Mouse (Mus musculus): ENCODE data around the gene Fgfr3.

Fgfr3 gene

DNA sequence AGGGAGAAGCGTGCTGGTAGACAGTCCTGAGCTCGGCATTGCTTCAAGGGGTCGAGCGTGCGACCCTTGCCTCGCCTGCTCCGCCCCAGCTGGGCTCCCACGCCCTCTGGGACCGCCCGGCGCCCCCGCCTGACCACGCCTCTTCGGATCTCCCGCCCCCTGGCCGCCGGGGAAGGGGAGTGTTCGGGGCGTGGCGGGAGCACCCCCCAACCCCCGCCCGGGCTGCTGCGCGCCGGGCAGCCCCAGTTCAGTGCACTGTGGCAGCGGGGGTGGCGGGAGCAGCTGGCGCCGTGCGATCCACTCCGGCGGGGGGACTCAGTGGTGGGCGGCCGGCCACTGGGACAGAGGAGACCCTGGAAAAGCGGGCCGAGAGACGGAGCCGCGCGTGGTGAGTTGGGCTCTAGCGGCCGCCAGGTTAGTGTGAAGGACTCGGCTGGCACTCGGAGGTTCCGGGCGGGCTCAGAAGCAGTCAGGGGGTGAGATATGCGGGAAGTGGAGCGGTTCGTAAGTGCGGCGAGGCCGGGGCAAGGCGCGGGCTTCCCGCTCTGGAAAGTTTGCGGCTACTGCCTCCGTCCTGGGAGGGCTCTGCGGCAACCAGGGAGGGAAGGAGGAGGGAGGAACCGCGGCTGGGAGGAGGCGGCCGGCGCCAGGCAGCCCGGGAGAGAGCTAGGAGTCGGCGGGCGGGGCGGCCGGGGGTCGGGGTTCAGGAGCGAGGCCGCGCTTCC, at the start of gene Fgfr3:
Gene Fgfr3 (plus strand): TSS at position 134 of the 725 bp plus-strand sequence.
- DNase-seq (ENCODE audit: low spot score), result peak; percentile 28

DNA sequence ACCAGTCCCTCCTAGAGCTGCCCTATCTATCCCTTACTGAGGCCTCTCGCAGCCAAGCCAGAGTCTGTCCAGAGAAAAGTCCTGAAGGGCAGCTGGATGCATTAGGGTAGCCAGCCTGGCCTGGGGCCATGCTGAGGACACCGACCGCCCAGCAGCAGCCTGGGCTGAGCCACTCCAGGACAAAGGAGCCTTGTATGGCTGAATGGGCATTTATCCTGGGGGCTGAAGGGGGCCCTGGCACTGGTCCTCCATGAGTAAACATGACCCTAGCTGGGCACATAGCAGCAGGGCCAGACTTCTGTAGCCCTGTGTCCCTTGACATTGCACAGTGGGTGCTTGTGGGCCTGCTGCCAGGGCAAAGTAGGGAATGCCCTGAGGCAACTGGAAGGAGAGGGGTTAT, 47.0 kb upstream of the Fgfr3 start:
- DNase-seq (ENCODE audit: low spot score), result peak; percentile 76

DNA sequence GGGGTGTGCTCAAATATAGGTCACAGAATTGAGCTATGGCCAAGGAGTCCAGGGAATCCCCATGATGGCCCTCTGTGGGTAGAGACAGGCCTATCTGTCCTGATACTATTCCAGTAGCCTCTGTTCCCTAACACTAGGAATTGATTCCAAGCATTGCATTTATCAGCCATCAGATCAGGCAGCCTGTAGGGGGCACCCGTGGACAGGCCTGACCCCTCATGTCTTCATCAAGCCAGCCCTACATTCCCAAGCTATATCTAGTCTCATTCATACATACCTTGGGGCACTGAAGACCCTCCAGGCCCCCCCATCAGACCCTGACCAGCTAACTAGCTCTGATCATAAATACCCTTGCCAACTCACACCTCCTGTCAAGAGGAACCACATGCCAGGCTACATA, 45.5 kb upstream of the Fgfr3 start:
- peak; percentile 82 for DNase-seq (ENCODE audit: low spot score)

DNA sequence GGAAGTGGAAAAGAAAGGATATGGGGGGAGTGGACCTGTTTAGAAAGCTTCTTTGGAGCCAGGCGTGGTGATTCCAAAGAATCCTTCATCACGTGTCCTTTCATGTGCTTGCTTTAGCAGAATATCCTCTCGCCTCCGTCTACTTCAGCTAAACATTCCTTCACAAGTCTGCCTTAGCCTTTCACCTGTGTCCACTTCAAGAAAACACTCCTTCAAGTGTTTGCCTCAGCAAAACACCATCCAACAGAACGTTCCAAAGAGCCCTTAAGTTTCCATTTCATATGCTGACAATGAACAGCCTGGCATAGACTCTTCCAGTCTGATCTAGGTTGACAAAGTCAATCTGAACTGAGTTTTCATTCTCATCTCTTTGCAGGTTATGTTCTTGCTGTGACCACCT, 43.2 kb upstream of the Fgfr3 start:
- DNase-seq (ENCODE audit: low spot score), result no peak

DNA sequence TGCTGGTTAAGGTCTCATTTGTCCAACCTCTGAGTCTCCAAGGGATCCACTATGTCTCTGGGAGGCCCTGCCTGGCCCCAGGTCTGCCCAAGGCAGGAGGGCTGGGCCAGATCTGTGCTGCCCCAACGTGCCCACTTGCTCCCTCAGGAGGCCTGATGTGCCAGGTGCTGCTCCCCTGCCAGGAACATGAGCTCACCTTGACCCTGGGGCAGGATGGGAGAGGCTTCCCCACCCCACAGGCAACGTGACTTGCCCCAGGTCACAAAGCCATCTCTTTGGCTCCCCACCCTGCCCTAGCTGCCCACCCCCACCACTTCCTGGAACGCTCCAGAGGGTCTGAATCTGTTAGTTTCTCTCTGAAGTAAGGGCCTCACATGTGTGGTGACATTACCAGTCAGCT, 40.4 kb upstream of the Fgfr3 start:
- no peak for DNase-seq (ENCODE audit: low spot score)

DNA sequence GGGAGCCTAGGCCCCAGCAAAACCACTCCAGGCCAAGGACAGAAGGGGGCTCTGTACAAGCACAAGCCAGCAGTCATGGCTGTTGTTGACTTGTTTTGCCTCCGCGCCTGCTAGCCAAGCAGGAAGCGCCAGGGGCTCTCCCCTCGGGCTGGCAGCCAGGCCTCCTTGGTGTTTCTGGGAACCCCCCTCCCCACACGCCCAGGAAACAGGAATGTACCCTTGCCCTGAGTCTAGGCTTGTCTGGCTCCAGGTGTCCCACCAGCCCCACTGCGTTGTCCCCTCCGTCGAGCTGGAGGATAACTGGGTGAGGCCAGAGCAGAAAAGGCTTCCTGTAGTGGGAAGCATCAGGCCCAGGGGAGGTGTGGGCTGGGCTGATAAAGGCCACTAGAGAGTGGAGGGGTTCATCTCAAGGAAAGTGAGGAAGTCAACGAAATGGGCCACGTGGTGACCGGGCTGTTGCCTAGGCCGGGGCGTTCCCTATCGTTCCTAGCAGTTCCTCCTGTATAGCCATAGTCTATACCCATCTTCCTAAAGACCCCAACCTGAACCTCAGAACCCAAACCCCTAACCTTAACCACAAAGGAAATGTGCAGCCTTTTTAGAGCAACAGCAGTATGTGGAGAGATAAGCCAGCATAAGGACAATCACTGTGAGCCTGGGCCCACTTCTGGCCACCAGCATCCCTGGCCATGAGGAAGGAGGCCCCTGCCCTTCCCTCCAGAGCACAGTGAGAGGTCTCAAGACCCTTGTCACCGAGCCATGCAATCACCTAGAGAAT, 39.7 kb upstream of the Fgfr3 start:
- no peak for DNase-seq (ENCODE audit: low spot score)

DNA sequence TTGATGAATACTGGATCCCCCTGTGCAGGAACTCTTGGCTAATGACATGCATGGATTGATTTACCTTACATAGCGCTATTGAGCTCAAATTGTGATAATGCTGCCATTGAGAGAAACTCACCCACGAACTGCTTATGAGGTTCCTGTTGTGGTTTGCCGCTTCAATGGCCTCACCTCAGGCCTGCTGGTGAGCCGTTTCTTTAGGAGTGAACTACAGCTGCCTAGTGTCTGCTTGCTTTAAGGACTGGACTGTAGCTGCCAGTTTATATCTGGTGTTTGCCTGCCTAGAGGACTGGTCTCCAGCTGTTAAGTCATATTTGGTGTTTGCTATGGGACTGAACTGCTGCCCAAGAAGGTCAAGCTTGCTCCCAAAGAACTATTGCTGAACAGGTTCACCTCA, 38.5 kb upstream of the Fgfr3 start:
- no peak for DNase-seq (ENCODE audit: low spot score)

DNA sequence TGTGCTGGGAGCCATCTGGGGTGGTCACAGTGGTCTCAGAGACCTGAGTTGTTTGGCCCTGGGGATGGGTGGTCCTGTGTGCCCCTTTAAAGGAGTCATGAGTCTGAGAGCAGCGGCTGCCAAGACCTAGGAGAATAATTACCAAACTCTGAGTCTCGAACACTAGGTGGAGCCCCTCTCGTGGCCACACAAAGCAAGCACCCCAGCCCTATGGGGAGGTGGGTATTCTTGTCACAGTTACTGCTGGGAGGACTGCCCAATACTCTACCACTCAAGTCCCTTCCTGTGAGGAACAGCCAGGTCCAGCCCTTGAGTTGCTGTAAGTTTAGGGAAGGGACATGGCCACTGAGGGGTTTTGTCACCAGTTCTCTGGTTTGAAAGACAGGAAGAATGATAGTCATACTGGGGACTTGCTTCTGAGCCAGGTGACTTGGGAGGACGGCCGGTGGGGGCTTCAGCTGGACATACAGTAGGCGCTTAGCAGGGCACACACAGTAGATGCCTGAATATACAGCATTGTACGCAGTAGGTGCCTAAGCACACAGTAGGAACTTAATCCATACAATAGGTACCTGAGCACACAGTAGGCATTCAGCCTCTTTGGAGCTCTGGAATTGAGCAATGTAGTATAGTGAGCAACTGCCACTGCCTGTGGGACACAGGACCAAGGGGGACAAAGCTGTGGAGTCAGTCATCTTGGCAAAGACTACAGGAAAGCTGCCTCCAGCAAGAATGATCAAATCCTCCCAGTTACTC, 37.4 kb upstream of the Fgfr3 start:
- DNase-seq (ENCODE audit: low spot score), result peak; percentile 71

DNA sequence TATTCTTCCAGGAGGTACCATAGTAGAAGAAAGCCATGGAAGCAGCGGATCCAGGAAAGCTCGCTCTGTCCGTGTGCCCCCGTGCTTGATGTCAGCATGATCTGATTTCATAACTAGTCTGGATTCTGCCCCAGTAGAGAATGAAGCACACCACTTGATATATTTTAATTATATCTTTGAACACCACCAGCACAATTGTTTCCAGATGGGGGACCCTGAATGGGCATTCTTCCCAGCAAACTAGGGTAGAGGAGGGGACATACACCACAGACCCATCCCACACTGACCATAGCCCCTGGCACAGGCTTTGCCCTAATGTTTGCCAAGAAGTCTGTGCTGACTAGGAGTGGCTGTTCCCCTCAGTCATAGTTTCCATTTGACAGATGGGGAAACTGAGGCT, 36.5 kb upstream of the Fgfr3 start:
- no peak for DNase-seq (ENCODE audit: low spot score)

DNA sequence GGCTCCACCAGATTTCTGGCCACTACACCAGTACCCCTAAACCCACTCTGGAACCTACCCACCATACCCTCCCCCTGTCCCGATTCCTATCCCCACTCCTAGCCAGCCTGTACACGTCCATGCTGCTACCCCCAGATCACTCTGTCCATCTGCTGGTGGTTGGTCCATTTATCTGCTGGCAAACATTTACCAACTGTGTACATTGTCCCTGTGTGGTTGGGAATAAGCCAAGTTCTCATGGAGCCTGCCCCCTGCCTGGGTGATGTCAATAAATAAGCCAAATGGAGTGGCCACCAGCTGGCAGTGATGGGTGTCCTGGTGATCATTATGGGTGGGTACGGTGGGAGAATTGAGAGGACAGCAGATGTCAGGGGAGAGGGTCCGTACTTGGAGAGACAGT, 34.3 kb upstream of the Fgfr3 start:
- DNase-seq (ENCODE audit: low spot score), result no peak

DNA sequence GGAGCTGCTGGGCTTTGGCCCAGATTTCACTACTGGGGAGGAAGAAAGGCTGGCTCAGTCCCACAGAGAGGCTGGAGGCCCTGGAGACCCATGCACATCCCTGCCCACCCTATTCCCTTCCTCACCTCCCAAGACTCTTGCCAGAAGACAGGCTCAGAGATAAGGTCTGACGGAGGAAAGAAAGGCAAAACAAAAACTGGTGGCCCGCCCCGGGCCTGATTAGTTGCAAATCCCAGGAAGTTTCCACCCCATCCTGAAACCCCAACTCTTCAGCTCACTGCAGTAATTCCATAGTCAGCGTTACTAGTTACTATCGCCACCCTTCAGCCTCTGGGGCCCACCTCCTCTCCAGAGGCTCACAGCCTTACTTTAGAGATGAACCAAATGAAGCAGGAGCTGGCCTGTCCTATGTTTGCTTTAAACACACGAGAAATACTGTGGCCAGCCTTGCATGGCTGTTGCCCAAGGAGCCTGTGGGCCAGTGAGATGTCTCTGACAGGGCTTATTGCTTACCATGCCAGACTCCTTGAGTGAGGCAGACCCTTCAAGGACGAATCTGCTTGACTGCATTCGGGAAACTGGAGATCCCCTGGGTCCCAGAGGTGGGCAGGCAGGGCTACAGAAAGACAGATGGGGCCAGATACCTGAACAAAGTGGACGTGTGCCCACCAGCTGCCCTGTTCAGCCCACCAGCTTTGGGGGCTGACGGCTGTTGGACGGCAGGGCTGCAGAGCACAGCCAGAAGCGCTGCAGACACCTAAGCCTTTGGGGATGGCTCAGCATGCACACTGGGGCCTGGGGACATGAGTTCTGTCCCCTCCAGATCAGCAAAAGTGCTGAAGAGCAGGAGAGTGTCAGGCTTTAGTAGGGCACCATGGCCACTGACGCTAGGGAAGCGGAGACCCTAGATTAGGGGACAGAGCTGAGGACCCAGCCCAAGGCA, 32.9 kb upstream of the Fgfr3 start:
- no peak for DNase-seq (ENCODE audit: low spot score)

DNA sequence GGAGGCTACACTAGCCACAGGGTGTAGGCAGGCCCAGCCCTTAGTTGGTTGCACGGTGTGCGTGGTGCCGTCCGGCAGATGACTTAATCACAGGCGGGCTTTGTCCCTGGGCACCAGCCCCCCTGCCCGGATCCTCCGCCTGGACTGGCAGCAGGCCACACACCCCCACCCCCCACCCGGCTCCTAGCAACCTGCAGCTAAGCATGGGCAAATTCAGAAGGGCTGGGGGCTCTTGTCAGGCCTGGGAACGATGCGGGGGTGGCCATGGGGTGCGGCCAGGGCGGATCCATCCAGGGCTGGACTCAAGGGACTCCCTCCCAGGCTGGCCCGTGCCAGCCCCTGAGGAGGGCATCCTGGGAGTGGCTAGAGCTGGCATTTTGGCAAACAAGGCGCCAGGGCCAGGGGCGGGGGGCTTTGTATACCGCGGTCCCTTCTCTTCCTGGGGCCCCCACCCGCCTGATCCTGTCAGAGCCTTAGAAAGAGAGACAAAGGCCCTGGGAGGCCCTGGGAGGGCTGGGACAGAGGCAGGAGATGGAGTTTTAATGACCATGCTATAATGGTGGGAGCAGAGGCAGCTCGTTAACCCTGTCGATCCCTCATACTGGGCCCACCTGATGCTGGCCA, 32.1 kb upstream of the Fgfr3 start:
- DNase-seq (ENCODE audit: low spot score), result no peak

DNA sequence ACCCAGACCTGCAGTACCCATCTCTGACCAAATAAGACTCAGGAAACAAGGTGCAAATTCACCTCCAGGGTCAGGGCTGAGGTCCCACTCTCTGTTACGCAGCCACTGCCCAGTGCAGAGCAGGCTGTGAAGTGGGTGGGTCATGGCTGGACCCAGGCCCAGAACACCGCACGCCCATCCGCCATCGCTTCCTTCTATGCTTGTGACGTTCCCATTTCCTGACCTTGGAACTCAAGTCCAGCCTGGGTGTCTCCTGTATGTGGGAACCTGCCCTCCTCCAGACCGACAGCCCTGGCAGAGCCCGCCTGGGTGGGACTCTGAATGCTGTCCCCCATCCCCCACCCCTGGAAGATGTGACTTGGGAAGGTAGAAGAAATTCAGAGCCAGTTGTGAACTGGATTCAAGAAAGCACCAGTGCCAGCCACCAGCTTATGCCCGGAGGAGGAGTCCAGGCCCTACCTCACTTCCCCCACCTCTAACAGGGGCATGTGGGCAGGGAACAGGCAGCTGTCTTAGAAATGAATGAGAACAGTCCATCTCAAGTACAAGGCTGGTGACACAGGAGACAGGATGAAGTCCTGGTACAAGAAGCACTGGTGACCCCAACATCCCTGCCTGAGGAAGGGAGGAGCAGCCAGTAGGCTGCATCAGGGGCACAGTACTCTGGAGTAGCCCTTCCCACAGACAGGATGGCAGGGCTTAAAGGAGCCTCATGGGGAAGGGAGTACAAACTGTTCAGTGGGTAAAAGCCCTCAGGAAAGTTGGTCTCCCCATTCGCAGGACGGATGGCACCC, 31.4 kb upstream of the Fgfr3 start:
- no peak for DNase-seq (ENCODE audit: low spot score)

DNA sequence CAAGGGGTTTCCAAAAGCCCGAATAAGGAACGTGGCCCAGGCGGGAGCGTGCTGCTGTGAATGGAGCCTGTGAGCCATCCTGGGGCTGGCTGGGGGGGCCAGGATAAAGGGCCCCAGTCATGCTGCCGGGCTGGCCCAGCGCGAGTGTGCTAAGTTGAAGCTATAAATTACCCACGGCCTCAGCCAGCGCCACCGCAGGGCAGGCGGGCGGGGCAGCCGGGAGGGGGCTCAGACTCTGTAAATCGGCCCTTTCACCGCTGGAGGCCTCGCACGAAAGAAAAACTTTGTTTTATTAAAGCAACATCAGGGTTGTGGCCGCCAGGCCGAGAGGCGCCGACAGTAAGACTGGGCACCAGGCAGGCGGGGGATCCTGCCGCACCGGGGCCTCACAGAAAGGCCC, 29.1 kb upstream of the Fgfr3 start:
- no peak for DNase-seq (ENCODE audit: low spot score)

DNA sequence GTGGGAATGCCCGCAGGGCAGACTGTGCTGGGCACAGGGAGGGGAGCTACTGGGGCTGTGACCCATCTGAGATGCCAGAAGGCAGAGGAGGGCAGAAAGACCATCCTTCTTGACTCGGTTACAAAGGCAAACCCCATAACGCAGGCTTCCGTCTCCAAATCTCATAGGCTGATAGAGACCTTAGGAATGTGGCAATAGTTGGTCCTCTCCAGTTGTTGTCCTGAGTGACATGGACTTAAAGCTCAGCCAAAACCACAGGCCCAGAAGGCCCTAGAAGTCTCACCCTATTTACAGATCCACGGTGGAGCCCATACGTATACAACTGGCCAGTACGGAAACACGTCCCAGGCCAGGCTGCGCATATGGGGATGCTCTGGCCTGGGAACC, 27.0 kb upstream of the Fgfr3 start:
- no peak for DNase-seq (ENCODE audit: low spot score)

DNA sequence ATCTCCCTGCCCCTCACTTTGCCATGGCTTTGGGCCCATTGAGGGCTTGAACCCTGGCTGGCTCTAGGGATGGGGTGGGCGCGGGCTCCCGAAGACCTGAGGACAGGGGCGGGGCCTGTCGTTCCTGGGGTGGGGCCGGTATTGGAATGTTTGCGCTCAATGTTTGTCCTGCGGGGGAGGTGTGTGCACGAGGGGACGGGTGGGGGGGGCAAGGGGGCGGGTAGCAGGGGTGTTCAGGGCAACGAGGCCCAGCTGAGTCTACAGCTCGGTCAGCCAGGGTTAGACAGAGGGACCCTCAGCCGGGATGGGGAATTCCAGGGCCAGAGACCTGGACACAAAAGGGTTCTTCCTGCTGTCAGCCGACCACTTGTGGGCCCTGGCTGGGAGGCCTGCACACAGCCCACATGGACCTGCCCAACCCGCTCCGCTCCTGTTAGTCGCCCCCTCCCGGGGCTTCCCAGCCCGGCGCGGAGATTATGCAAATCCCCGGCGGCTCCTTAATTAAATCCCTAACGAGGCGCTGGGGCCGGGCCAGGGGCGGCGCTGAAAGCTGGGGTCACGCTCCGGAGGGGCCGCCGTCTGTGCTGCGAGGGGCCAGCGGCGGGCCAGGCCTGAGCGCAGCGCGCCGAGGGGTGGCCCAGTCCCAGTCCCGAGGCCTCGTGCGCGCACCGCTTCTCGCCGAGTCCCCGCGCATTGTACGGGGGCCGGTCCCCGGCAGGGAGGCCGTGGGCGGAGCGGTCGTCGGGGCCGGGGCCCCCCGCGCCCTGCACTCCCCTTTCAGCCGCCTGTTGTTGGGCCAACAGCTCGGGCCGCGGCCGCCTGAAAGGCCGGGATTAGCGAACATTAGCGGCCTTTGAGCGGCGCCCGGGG, 26.4 kb upstream of the Fgfr3 start:
- peak; percentile 52 for DNase-seq (ENCODE audit: low spot score)

DNA sequence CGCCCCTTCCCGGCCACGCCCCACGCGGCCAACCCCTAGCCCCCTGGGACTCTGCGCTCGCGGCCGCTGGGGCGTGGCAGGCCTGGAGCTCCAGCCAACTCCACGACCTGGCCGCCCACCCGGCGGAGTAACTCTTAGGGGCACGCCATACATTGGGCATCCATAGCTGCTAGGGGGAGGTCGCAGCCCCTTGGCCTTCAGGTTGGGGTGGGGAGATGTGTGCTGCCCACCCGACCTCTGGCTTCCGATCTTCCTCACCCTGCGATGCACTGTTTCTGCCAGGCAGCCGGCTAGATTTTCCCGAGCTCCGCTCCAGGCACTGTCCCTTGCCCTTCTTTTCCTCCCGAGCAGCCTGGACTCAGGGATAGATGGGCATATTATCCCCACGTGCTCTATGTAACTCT, 25.8 kb upstream of the Fgfr3 start:
- no peak for DNase-seq (ENCODE audit: low spot score)

DNA sequence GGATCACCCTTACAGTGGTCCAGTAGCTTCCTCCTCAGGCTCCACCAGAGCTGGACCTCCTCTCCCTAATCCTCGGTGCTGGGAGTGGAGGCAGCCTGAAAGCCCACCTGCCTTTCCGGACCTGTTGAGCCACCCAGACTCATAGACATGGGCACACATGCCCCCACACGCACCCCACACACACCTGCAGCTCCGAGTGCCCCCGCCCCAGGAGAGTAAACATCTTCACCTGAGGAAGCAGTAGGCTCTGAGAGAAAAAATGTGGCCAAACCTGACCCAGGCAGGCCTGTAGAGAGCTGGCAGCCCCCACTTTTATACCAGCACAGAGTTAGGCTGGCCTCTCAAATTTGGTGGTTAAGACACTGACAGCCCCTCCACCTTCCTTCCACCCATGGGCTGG, 25.0 kb upstream of the Fgfr3 start:
- no peak for DNase-seq (ENCODE audit: low spot score)

DNA sequence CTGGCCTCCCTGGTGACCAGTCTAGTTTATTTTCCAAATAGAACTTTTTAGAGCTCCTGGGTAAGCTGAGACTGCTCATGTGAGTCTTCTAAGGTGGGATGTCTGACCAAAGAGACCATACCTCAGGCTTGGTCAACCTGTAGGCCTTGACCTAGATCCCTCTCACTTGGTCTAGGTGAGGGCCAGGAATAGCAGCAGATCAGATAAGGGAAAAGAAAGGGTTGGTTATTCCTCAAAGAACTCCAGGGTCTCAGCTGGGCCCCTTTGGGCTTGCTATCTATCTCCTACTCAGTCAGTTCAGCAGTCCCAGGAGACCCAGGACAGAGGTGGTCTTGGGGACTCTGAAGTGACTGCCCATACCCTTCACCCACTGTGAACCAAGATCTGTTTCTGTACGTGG, 23.9 kb upstream of the Fgfr3 start:
- DNase-seq (ENCODE audit: low spot score), result no peak

Data from layer of hippocampus, adult 11-12 months (tissue).